Mouse (Mus musculus) heart, postnatal 0 days (tissue): Measurements from ENCODE around the gene Eif3f. TPM values are rescaled to one million over a fixed set of nuclear protein-coding genes. Genes with fewer than 3 reads are reported as not detected.

Experiments
- ATAC-seq: fragments of 200-750 bp; cut with Nextera tagmentation; 2 replicates; pipeline ENCODE4 v1.8.0; 2017; ENCODE audit warnings: low read depth, moderate number of reproducible peaks, moderate library complexity; ENCODE audit not compliant: insufficient read depth
- DNase-seq: peaks from one replicate; pipeline ENCODE4 v3.0.0-alpha.2; 2016; ENCODE audit warnings: low spot score
- H3K27ac ChIP-seq: fragments of 300-500 bp; sonication (generic); 2 replicates; pipeline ENCODE4 v1.5.1; 2014; ENCODE audit warnings: low read depth, mild to moderate bottlenecking
- H3K27me3 ChIP-seq: fragments of 300-500 bp; sonication (generic); 2 replicates; pipeline ENCODE4 v1.6.1; 2014; ENCODE audit warnings: low read length, mixed read lengths; ENCODE audit not compliant: control insufficient read depth, insufficient read depth
- H3K36me3 ChIP-seq: fragments of 300-500 bp; sonication (generic); replicated peaks from 2 replicates; pipeline ENCODE4 v1.6.1; 2014; ENCODE audit warnings: low read length, mixed read lengths; ENCODE audit not compliant: control insufficient read depth, insufficient read depth
- H3K4me1 ChIP-seq: fragments of 300-500 bp; sonication (generic); 2 replicates; pipeline ENCODE4 v1.6.1; 2014; ENCODE audit warnings: antibody characterized with exemption; ENCODE audit not compliant: control insufficient read depth, insufficient read depth
- H3K4me2 ChIP-seq: fragments of 300-500 bp; sonication (generic); 2 replicates; pipeline ENCODE4 v1.6.1; 2014; ENCODE audit warnings: low read depth, mild to moderate bottlenecking, low read length, moderate library complexity
- H3K4me3 ChIP-seq: fragments of 300-500 bp; sonication (generic); 2 replicates; pipeline ENCODE4 v1.5.1; 2014; ENCODE audit warnings: low read depth, low read length
- H3K9ac ChIP-seq: fragments of 300-500 bp; sonication (generic); replicated peaks from 2 replicates; pipeline ENCODE4 v1.6.1; 2014; ENCODE audit warnings: low read depth, low read length, mixed read lengths
- H3K9me3 ChIP-seq: fragments of 300-500 bp; sonication (generic); replicated peaks from 2 replicates; pipeline ENCODE4 v1.6.1; 2016; ENCODE audit warnings: low read length; ENCODE audit not compliant: control insufficient read depth
- CTCF ChIP-seq: IDR thresholded peaks from 2 replicates; pipeline ENCODE4 v1.5.1; 2016; ENCODE audit warnings: antibody characterized with exemption, control low read depth, low read depth
- EP300 ChIP-seq: IDR thresholded peaks from 2 replicates; pipeline ENCODE4 v1.6.1; 2016; ENCODE audit warnings: antibody characterized with exemption, low read depth
- WGBS: fragments of 180-500 bp; shearing (Covaris S2); extraction: QIAGEN DNeasy Blood & Tissue Kit; methylation state at CpG from one replicate; pipeline ENCODE4 v1.1.7; 2014; 5-methylcytosine and 5-hydroxymethylcytosine counted together
- polyA plus RNA-seq: library from polyadenylated mRNA; unstranded; fragments of >200 nt; fragmentation: Nextera tagmentation; extraction: Ambion mirVana; gene quantifications from 2 replicates; pipeline ENCODE4 v1.2.1, GENCODE M21; 2015
- total RNA-seq: library from RNA; depleted of rRNA; stranded (reverse); fragments of >200 nt; gene quantifications from 2 replicates; pipeline ENCODE4 v1.2.3, GENCODE M21; 2014; ENCODE audit warnings: low replicate concordance; rRNA removed

Eif3f gene
- total and polyA plus RNA-seq, 2 experiments from 2014 or later = 42.9 to 107 TPM

- H3K4me3 ChIP-seq = no peak overlapping the region
- H3K27me3 ChIP-seq = no peaks in the 10 kb centered on the region
- H3K27ac ChIP-seq = no peak overlapping the region
- no peak overlapping the region for H3K9ac ChIP-seq
- TF ChIP-seq CTCF (no peak), EP300 (no peak)
- no peaks in the 10 kb centered on the region for H3K36me3 ChIP-seq
- H3K9me3 ChIP-seq = no peaks in the 10 kb centered on the region
- ATAC-seq (0 out of 2 replicates have a peak, but pooled peaks have one; percentile 11), DNase-seq (no peak)
- WGBS = 65% methylated on average over 6 of the region's 6 CpGs
- H3K4me1 ChIP-seq = no peaks in the 10 kb centered on the region
- no peak overlapping the region for H3K4me2 ChIP-seq
These were observed 38.1 kb downstream of the Eif3f start for GRCm38 (mm10) chr7:108972273-108972672.

GRCm38 (mm10) chr7:108985934-108986708, 51.9 kb downstream of the Eif3f start:
- Histone ChIP-seq H3K27me3 (0 out of 2 replicates have a peak, but pooled peaks cover 3% of the 10 kb centered on the region), H3K9me3 (no peaks in the 10 kb centered on the region), H3K27ac (no peak overlapping the region), H3K4me1 (no peaks in the 10 kb centered on the region), H3K4me3 (no peak overlapping the region), H3K9ac (no peak overlapping the region), H3K4me2 (no peak overlapping the region), H3K36me3 (no peaks in the 10 kb centered on the region)
- WGBS = 67% methylated on average over 2 of the region's 3 CpGs
- ATAC-seq (no peak), DNase-seq (no peak)
- TF ChIP-seq EP300 (no peak), CTCF (no peak)

- no peak overlapping the region for H3K9ac ChIP-seq
- WGBS = 73% methylated on average over 9 of the region's 9 CpGs
- H3K4me3 ChIP-seq = no peak overlapping the region
- 0 out of 2 replicates have a peak, but pooled peaks cover 18% of the 10 kb centered on the region for H3K27me3 ChIP-seq
- H3K4me2 ChIP-seq = no peak overlapping the region
- H3K4me1 ChIP-seq = no peaks in the 10 kb centered on the region
- H3K27ac ChIP-seq = no peak overlapping the region
- no peak for TF ChIP-seq EP300
- TF ChIP-seq CTCF = no peak
- no peaks in the 10 kb centered on the region for H3K36me3 ChIP-seq
- DNase-seq (no peak), ATAC-seq (no peak)
- no peaks in the 10 kb centered on the region for H3K9me3 ChIP-seq
These were observed 57.0 kb downstream of the Eif3f start for GRCm38 (mm10) chr7:108991207-108991606.

Other genes with a start within 250 kb of the Eif3f start
- not detected in 2 replicates for gene Olfr512, start 221.1 kb upstream of the Eif3f start, total RNA-seq
- gene Olfr512, start 221.1 kb upstream of the Eif3f start, polyA plus RNA-seq = not detected in 2 replicates
- gene Olfr513, start 183.4 kb upstream of the Eif3f start, total RNA-seq = not detected in 2 replicates
- gene Olfr513, start 183.4 kb upstream of the Eif3f start, polyA plus RNA-seq = not detected in 2 replicates
- gene Olfr514, start 108.4 kb upstream of the Eif3f start, total RNA-seq = not detected in 2 replicates
- gene Olfr514, start 108.4 kb upstream of the Eif3f start, polyA plus RNA-seq = not detected in 2 replicates
- not detected in 2 replicates for gene Olfr516, start 83.9 kb upstream of the Eif3f start, total RNA-seq
- gene Olfr516, start 83.9 kb upstream of the Eif3f start, polyA plus RNA-seq = not detected in 2 replicates
- gene Olfr517, start 62.0 kb upstream of the Eif3f start, total RNA-seq = not detected in 2 replicates
- not detected in 2 replicates for gene Olfr517, start 62.0 kb upstream of the Eif3f start, polyA plus RNA-seq
- not detected in 2 replicates for gene Olfr518, start 49.4 kb upstream of the Eif3f start, total RNA-seq
- not detected in 2 replicates for gene Olfr518, start 49.4 kb upstream of the Eif3f start, polyA plus RNA-seq
- gene Olfr519, start 40.0 kb upstream of the Eif3f start, total RNA-seq = not detected in 2 replicates
- not detected in 2 replicates for gene Olfr519, start 40.0 kb upstream of the Eif3f start, polyA plus RNA-seq
- gene Nlrp10, start 4.2 kb upstream of the Eif3f start, total RNA-seq = 9.8 and 16.4 TPM in 2 replicates
- gene Nlrp10, start 4.2 kb upstream of the Eif3f start, polyA plus RNA-seq = 15.6 and 15.7 TPM in 2 replicates
- 0.88 and 3.9 TPM in 2 replicates for gene Tub, start 15.9 kb downstream of the Eif3f start, total RNA-seq
- 0.30 and 0.33 TPM in 2 replicates for gene Tub, start 15.9 kb downstream of the Eif3f start, polyA plus RNA-seq
- 0.42 and 0.54 TPM in 2 replicates for gene Ric3, start 148.9 kb downstream of the Eif3f start, total RNA-seq
- 0.38 and 0.58 TPM in 2 replicates for gene Ric3, start 148.9 kb downstream of the Eif3f start, polyA plus RNA-seq
- gene Lmo1, start 240.8 kb downstream of the Eif3f start, total RNA-seq = 6.3 and 17.2 TPM in 2 replicates
- gene Lmo1, start 240.8 kb downstream of the Eif3f start, polyA plus RNA-seq = 1.9 and 2.1 TPM in 2 replicates